Mouse (Mus musculus): ENCODE measurements around the gene Tex9. TPM values are rescaled to one million over a fixed set of nuclear protein-coding genes. Genes with fewer than 3 reads are reported as not detected.

Tex9 gene
- total and polyA plus RNA-seq, 2 experiments from 2014 or later = 21.1 to 44.0 TPM

DNA sequence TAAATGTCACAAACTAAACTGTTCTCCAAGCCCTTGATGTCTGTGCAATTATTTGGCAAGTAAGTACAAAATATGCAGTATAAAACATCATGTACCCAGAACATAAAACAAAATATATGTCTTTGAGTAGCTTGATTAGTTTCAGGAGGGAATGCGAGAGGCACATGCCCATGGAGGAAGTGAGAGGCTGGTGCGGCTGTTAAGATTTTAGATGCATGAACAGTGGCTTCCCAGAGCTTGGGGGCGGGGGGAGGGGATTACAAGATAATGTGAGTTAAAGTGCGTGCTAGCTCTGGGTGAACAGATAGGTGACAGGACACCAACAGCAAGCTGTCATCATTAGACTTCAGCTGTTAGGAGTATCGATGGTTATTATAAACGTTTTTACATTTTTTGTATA lies 40.9 kb downstream of the Tex9 start:
- Histone ChIP-seq H3K27me3 (ENCODE audit: insufficient read depth, low read length) (no peaks in the 10 kb centered on the region), H3K4me1 (ENCODE audit: insufficient read depth, low read length) (no peaks in the 10 kb centered on the region), H3K4me3 (ENCODE audit: low read depth, low read length) (no peak overlapping the region), H3K36me3 (ENCODE audit: insufficient read depth, low read length) (no peaks in the 10 kb centered on the region), H3K4me2 (ENCODE audit: low read depth, low read length, poor library complexity, severe bottlenecking) (no peak overlapping the region), H3K9ac (replicated peaks; ENCODE audit: low read length, poor library complexity, severe bottlenecking) (no peak overlapping the region), H3K27ac (ENCODE audit: low read depth, low read length) (no peak overlapping the region), H3K9me3 (ENCODE audit: low read length) (no peaks in the 10 kb centered on the region)
- 87% methylated on average over 6 of the region's 6 CpGs for WGBS
- TF ChIP-seq CTCF (IDR thresholded peaks at IDR 0.05) = no peak
- DNase-seq (ENCODE audit: low spot score) (no peak), ATAC-seq (ENCODE audit: low FRiP score) (no peak)

DNA sequence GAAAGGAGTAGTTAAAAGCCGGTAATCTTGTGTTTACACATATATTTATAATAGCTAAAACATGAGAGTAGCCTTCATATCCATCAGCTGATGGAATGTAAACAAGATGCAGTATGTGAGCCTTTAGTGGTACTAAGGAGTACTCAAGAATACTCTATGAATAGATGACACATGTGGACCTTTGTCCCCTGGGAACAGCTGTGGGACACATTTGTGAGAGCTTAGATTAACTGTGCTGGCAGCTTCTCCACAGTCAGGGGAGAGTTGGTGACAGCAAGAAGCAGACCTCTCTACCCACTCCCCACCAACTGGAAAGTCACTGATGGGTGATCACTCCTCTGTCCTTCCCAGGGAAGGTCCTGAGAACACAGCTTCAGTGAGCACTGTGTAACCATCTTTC lies 41.6 kb downstream of the Tex9 start:
- Histone ChIP-seq H3K9ac (replicated peaks; ENCODE audit: low read length, poor library complexity, severe bottlenecking) (no peak overlapping the region), H3K9me3 (ENCODE audit: low read length) (no peaks in the 10 kb centered on the region), H3K4me1 (ENCODE audit: insufficient read depth, low read length) (no peaks in the 10 kb centered on the region), H3K4me3 (ENCODE audit: low read depth, low read length) (no peak overlapping the region), H3K27ac (ENCODE audit: low read depth, low read length) (no peak overlapping the region), H3K4me2 (ENCODE audit: low read depth, low read length, poor library complexity, severe bottlenecking) (no peak overlapping the region), H3K36me3 (ENCODE audit: insufficient read depth, low read length) (no peaks in the 10 kb centered on the region), H3K27me3 (ENCODE audit: insufficient read depth, low read length) (no peaks in the 10 kb centered on the region)
- ATAC-seq (ENCODE audit: low FRiP score) (no peak), DNase-seq (ENCODE audit: low spot score) (no peak)
- no peak for TF ChIP-seq CTCF (IDR thresholded peaks at IDR 0.05)
- 96% methylated on average over 1 of the region's 1 CpGs for WGBS

DNA sequence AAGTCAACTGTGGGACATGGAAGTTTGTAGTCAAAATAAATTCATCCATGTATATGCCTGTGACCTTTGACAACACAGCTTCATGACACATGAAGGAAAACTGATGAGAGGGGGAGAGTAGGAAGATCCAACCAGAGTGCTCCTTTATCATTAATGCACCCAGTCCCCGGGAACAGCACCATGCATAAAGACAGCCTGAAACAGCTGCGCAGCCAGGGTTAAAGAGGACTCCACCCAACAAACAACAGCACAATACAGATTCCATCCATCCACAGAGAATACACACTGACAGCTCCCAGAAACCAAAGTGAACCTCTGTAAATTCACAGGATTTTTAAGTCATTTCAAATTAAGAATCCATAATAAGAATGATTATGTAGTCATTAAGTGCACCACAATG lies 42.2 kb downstream of the Tex9 start:
- Histone ChIP-seq H3K27ac (ENCODE audit: low read depth, low read length) (no peak overlapping the region), H3K9ac (replicated peaks; ENCODE audit: low read length, poor library complexity, severe bottlenecking) (no peak overlapping the region), H3K9me3 (ENCODE audit: low read length) (no peaks in the 10 kb centered on the region), H3K4me3 (ENCODE audit: low read depth, low read length) (no peak overlapping the region), H3K4me2 (ENCODE audit: low read depth, low read length, poor library complexity, severe bottlenecking) (no peak overlapping the region), H3K36me3 (ENCODE audit: insufficient read depth, low read length) (no peaks in the 10 kb centered on the region), H3K4me1 (ENCODE audit: insufficient read depth, low read length) (no peaks in the 10 kb centered on the region), H3K27me3 (ENCODE audit: insufficient read depth, low read length) (no peaks in the 10 kb centered on the region)
- DNase-seq (ENCODE audit: low spot score) (no peak), ATAC-seq (ENCODE audit: low FRiP score) (no peak)
- no peak for TF ChIP-seq CTCF (IDR thresholded peaks at IDR 0.05)
- 87% methylated on average over 2 of the region's 2 CpGs for WGBS

DNA sequence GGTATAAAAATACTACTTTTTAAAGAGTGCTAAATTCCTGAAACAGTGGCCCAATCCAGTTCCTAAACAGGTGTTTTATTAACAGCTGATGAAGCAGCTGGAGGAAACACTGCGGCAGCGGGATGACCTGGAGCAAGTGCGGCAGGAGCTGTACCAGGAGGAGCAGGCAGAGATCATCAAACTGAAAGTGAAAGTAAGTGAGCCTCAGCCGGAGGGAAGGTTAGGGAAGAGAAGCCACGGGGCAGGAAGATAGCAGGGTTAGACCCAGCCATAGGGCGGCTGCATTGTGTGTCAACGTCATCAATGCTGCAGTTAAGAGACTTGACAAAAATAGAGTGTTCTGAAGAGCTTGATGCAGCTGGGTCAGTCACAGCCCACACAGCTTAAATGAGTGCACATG lies 42.6 kb downstream of the Tex9 start:
- H3K27ac ChIP-seq (ENCODE audit: low read depth, low read length) = no peak overlapping the region
- H3K27me3 ChIP-seq (ENCODE audit: insufficient read depth, low read length) = no peaks in the 10 kb centered on the region
- H3K4me1 ChIP-seq (ENCODE audit: insufficient read depth, low read length) = no peaks in the 10 kb centered on the region
- WGBS = 92% methylated on average over 7 of the region's 7 CpGs
- H3K9me3 ChIP-seq (ENCODE audit: low read length) = no peaks in the 10 kb centered on the region
- H3K9ac ChIP-seq (replicated peaks; ENCODE audit: low read length, poor library complexity, severe bottlenecking) = no peak overlapping the region
- no peak overlapping the region for H3K4me2 ChIP-seq (ENCODE audit: low read depth, low read length, poor library complexity, severe bottlenecking)
- no peak for DNase-seq (ENCODE audit: low spot score)
- no peak for ATAC-seq (ENCODE audit: low FRiP score)
- TF ChIP-seq CTCF (IDR thresholded peaks at IDR 0.05) = no peak
- H3K4me3 ChIP-seq (ENCODE audit: low read depth, low read length) = no peak overlapping the region
- no peaks in the 10 kb centered on the region for H3K36me3 ChIP-seq (ENCODE audit: insufficient read depth, low read length)

DNA sequence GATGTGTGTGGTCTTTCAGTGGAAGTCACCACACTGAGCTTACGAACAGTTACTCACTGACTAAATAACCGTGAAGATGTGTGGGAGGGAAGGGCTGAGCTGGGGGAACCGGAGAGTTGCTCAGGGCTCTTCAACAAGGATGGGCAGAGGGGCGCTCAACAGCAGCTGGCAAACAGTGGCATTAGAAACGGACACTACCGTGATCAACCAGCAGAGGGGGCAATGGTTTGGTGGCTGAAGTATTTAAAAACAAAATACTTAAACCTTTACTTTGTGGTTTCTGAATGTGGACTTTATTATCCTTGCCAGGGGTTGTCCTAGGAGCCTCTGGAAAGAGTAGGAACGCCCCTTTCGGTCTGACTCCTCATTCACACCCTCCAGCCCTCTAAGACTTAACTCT lies 44.0 kb downstream of the Tex9 start:
- no peaks in the 10 kb centered on the region for H3K4me1 ChIP-seq (ENCODE audit: insufficient read depth, low read length)
- H3K27ac ChIP-seq (ENCODE audit: low read depth, low read length) = no peak overlapping the region
- H3K36me3 ChIP-seq (ENCODE audit: insufficient read depth, low read length) = no peaks in the 10 kb centered on the region
- WGBS = 53% methylated on average over 8 of the region's 8 CpGs
- peak; percentile 76 for TF ChIP-seq CTCF (IDR thresholded peaks at IDR 0.05)
- H3K27me3 ChIP-seq (ENCODE audit: insufficient read depth, low read length) = no peaks in the 10 kb centered on the region
- H3K4me3 ChIP-seq (ENCODE audit: low read depth, low read length) = no peak overlapping the region
- no peaks in the 10 kb centered on the region for H3K9me3 ChIP-seq (ENCODE audit: low read length)
- no peak overlapping the region for H3K9ac ChIP-seq (replicated peaks; ENCODE audit: low read length, poor library complexity, severe bottlenecking)
- no peak for ATAC-seq (ENCODE audit: low FRiP score)
- H3K4me2 ChIP-seq (ENCODE audit: low read depth, low read length, poor library complexity, severe bottlenecking) = no peak overlapping the region
- peak; percentile 47 for DNase-seq (ENCODE audit: low spot score)

DNA sequence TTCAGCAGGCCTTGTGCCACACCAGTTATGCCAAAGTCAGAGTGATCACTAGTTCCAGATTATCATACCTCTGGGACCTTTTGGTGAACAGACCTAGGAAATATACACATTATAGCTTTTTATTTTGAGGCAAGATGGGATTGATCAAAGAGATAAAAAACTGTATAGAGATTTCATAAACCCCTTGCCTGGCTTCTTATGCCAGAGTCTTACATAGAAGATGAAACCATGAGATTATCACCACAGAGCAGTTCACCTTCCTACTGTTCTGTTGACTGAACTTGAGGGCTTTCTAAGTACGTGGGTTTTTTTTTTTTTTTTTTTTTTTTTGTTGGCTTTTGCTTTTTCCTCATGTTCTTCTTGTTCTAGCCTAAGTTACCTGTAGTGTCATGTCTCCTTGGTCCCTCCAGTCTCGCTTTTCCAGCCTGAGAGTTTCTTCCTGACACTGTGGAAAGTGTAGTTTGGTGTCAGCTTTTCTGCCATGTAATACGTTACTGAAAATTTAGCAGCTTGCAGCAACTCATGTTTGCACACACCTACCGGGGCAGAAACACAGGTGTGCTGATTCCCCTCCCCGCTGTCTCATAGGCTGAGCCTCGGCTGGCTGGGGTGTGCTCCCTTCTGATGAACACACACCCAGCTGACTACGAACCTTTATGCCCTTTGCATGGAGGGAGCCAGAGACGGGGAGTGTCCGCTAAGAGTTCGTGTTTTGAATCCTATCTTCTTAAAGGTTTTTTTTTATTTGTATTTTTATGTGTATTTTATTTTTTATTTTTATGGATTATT lies 49.9 kb downstream of the Tex9 start:
- 95% methylated on average over 10 of the region's 10 CpGs for WGBS
- TF ChIP-seq CTCF (IDR thresholded peaks at IDR 0.05) = no peak
- Histone ChIP-seq H3K27me3 (ENCODE audit: insufficient read depth, low read length) (no peaks in the 10 kb centered on the region), H3K4me3 (ENCODE audit: low read depth, low read length) (no peak overlapping the region), H3K9ac (replicated peaks; ENCODE audit: low read length, poor library complexity, severe bottlenecking) (no peak overlapping the region), H3K4me1 (ENCODE audit: insufficient read depth, low read length) (no peaks in the 10 kb centered on the region), H3K27ac (ENCODE audit: low read depth, low read length) (no peak overlapping the region), H3K9me3 (ENCODE audit: low read length) (no peaks in the 10 kb centered on the region), H3K4me2 (ENCODE audit: low read depth, low read length, poor library complexity, severe bottlenecking) (no peak overlapping the region), H3K36me3 (ENCODE audit: insufficient read depth, low read length) (no peaks in the 10 kb centered on the region)
- ATAC-seq (ENCODE audit: low FRiP score) = no peak
- DNase-seq (ENCODE audit: low spot score) = no peak
